In the genomic region with DNA sequence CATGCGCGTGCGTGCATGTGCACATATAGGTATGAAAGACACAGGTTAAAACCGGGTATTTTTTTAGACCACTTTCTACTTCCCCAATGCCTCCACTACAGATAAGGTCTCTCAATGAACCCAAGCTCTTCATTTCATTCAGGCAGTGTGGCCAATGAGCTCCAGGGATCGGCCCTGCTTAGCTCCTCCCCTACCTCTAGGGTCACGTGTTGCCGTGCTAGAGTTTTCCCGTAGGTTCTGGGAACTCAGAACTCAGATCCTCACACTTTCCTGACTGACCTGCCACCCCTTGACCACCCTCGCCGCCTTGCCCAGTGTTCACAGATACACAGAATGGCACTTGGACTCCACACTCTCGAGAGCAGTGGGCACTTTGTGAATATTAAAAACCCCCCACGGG, we compare ENCODE assay signal across 24 mouse cellular contexts. TPM values are rescaled to one million over a fixed set of nuclear protein-coding genes. Genes with fewer than 3 reads are reported as not detected.
"Had no signal": no experiment of that assay in that cellular context is flagged by ENCODE, and none has a peak within 500 bp of the region (broad histone marks: within the 10 kb centered on the region; RNA-seq: fewer than 3 reads in every experiment).

No protein-coding gene starts in this region.

- H3K9me3 ChIP-seq: megakaryocyte, embryonic 14.5 days; neural tube, embryonic 13.5 days; neural tube, embryonic 15.5 days; stomach, embryonic 15.5 days had no signal

- H3K27me3 ChIP-seq: neural tube, embryonic 13.5 days; neural tube, embryonic 15.5 days; stomach, embryonic 15.5 days had no signal

- H3K4me1 ChIP-seq: neural tube, embryonic 13.5 days; stomach, embryonic 15.5 days had no signal

- DNase-seq: lung, adult 18-20 months; lung, embryonic 14.5 days; lung, postnatal 10 days; lung, postnatal 36 days; midbrain, embryonic 14.5 days; right cerebral cortex, postnatal 14 days; thymus, adult 2 months; thymus, postnatal 25 days; thymus, postnatal 4 days had no signal

- H3K4me2 ChIP-seq: lung, embryonic 14.5 days; midbrain, embryonic 11.5 days; neural tube, embryonic 13.5 days; neural tube, embryonic 15.5 days; stomach, embryonic 15.5 days had no signal

- H3K27ac ChIP-seq: liver, embryonic 14.5 days; macrophage; neural tube, embryonic 13.5 days; neural tube, embryonic 15.5 days; stomach, embryonic 15.5 days; stomach, postnatal 0 days had no signal

- H3K36me3 ChIP-seq: neural tube, embryonic 13.5 days; neural tube, embryonic 15.5 days; stomach, embryonic 15.5 days had no signal

- H3K4me3 ChIP-seq: megakaryocyte, embryonic 14.5 days; neural tube, embryonic 13.5 days; neural tube, embryonic 15.5 days; stomach, embryonic 15.5 days had no signal

- H3K9ac ChIP-seq: liver, embryonic 14.5 days; lung, embryonic 14.5 days; neural tube, embryonic 13.5 days; neural tube, embryonic 15.5 days; stomach, embryonic 15.5 days had no signal

RNA-seq across cellular contexts. Expression of a gene that starts 10.1 kb away (rescaled TPM):
- total RNA-seq: megakaryocyte progenitor cell, adult 5-6 weeks; midbrain, postnatal 0 days; monocyte, adult 5-6 weeks had no signal
- polyA plus RNA-seq: liver, embryonic 16.5 days; lung, embryonic 16.5 days; macrophage; neural tube, embryonic 11.5 days; stomach, postnatal 0 days; testis, adult 2 months had no signal
